Mouse (Mus musculus): ENCODE data around the gene Atp6v0a4. TPM values are rescaled to one million over a fixed set of nuclear protein-coding genes. Genes with fewer than 3 reads are reported as not detected.

The Atp6v0a4 gene
- polyA plus RNA-seq (2016; fragmentation: Nextera tagmentation; extraction: Ambion mirVana) = 0.10 TPM in 1 of 2 replicates, not detected in the other

DNA sequence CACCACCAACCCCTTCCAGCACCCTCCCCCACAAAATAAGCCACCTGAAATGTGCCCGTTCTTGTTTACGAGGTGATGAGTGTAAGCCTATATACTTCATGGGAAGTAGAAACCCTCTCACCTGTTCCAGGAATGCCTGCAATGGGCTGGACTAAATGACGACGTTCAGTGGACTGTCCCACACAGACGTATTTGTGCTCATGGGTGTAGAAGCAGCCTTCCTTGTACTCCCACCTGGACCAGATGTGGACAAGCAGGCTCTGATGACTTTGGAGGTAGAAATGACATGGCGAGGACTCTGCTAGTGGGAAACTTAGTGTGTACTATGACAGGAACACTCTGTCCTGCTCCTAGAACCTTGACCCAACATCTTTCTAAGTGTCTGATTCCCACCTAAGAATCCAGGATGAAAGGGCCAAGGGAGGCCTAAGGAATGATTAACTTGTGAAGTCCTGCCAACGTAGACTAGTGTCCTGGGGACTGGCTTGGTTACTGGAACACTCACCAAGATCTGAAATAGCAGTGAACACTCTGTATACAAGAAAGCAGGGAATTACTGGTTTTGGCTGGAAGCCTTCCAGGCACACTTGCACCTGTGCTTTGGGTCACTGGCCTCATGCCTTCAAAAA lies at the start of gene Atp6v0a4:
TSS of gene Atp6v0a4 (minus strand) at position 380 of the 629 bp plus-strand sequence.
- Histone ChIP-seq H3K27ac (no peak within 1 kb of the TSS), H3K36me3 (peaks cover 8% of the 10 kb centered on the region; the same call in 1 of the 2 replicates), H3K4me2 (no peak within 1 kb of the TSS), H3K4me3 (no peak within 1 kb of the TSS), H3K4me1 (0 out of 2 replicates have a peak, but pooled peaks cover 11% of the 10 kb centered on the region), H3K27me3 (replicated peaks) (no peaks in the 10 kb centered on the region), H3K9ac (no peak within 1 kb of the TSS), H3K9me3 (replicated peaks) (no peaks in the 10 kb centered on the region)
- ATAC-seq = no peak
- WGBS (ENCODE audit: insufficient replicate concordance) = 75% methylated on average over 7 of the region's 7 CpGs

DNA sequence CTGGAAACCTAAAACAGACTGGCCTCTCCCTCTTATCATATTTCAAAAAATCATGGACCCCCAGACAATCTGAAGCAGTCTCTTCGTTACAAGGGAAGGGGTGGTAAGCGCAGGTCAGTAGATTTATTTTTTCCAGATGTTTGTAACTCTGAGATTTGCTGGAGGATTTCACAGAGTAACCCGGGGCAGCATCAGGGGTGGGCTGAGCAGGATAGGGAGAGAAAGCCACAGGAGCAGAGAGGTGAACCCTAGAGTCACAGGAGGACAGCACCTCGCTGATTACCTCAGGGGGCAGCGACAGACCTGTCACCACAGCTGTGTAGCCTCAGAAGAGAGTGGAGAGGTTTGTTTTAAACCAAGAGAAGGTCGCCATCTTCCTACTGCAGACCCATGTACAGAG lies 41.0 kb upstream of the Atp6v0a4 start:
- H3K9me3 ChIP-seq (replicated peaks) = no peaks in the 10 kb centered on the region
- H3K27me3 ChIP-seq (replicated peaks) = no peaks in the 10 kb centered on the region
- ATAC-seq = no peak
- H3K4me1 ChIP-seq = no peaks in the 10 kb centered on the region
- H3K36me3 ChIP-seq = peaks cover 5% of the 10 kb centered on the region; the same call in 1 of the 2 replicates
- H3K4me2 ChIP-seq = no peak overlapping the region
- H3K27ac ChIP-seq = no peak overlapping the region
- H3K9ac ChIP-seq = no peak overlapping the region
- WGBS (ENCODE audit: insufficient replicate concordance) = 68% methylated on average over 6 of the region's 6 CpGs
- H3K4me3 ChIP-seq = no peak overlapping the region

DNA sequence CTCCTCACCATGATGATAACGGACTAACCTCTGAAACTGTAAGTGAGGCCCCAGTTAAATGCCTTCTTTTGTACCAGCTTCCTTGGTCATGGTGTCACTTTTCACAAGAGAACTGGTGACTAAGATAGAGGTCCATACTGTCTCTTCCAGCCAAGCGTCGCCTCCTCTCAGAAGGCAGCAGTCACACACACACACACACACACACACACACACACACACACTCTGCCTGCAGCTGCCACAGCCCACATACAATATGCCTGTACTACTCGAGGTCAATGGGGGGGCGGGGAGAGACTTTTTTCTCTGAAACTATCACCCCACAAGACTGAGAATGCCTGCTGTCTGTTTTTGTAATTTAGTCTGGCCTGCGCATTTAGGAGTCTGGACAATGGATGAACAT lies 40.3 kb upstream of the Atp6v0a4 start:
- no peaks in the 10 kb centered on the region for H3K9me3 ChIP-seq (replicated peaks)
- H3K9ac ChIP-seq = no peak overlapping the region
- WGBS (ENCODE audit: insufficient replicate concordance) = 69% methylated on average over 6 of the region's 6 CpGs
- H3K36me3 ChIP-seq = peaks cover 5% of the 10 kb centered on the region; the same call in 1 of the 2 replicates
- H3K4me1 ChIP-seq = no peaks in the 10 kb centered on the region
- H3K4me3 ChIP-seq = no peak overlapping the region
- H3K27me3 ChIP-seq (replicated peaks) = no peaks in the 10 kb centered on the region
- no peak for ATAC-seq
- no peak overlapping the region for H3K4me2 ChIP-seq
- no peak overlapping the region for H3K27ac ChIP-seq

DNA sequence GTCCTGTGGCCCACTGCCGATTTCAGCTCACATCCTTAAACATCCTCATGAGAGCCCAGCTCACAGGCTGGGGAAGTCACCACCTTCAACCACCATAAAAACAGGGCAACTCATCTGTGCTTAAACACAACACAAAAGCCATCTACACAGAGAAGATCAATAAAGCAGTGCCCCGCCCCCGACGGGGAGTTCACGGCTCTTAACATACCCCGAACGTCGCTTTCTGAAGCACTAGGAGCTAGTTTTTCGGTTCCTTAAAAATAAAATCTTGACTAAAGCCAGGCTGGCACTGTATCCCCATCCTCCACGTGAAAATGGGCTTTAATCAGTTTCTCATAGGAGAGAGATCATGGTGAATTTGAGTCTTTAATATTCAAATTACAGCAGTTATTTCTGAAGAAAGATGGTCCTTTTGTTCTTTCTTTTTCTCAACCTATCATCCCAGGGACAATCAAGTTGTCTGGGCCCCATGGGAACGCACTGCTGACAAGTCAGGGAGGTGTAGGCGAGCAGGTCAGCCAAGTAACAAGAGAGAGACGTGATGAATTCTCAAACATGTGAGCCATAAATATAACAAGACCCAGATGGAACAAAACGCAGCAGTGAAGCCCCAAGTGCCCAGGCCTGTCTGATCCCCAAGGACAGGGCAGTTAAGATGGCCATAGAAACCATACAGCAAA lies 38.6 kb upstream of the Atp6v0a4 start:
- 70% methylated on average over 14 of the region's 14 CpGs for WGBS (ENCODE audit: insufficient replicate concordance)
- Histone ChIP-seq H3K9ac (no peak overlapping the region), H3K4me2 (no peak overlapping the region), H3K9me3 (replicated peaks) (no peaks in the 10 kb centered on the region), H3K27ac (no peak overlapping the region), H3K27me3 (replicated peaks) (no peaks in the 10 kb centered on the region), H3K4me3 (no peak overlapping the region), H3K4me1 (no peaks in the 10 kb centered on the region), H3K36me3 (peaks cover 3% of the 10 kb centered on the region; the same call in 1 of the 2 replicates)
- no peak for ATAC-seq

DNA sequence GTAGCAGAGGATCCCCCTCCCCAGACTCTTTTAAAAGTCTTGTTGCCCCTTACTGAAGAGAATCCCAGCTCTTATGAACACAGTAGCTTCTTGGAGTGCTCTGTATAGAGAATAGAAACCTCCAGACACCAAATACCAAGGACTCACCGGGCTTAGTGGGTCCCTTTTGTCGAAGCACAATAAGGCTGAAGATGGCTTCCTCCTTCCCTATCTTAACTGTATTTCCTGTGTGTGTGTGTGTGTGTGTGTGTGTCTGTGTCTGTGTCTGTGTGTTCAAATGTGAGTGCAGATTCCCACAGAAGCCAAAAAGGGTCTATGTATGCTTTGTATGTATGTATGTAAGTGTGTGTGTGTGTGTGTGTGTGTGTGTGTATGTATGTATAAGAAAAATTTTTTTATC lies 36.2 kb upstream of the Atp6v0a4 start:
- Histone ChIP-seq H3K9me3 (replicated peaks) (no peaks in the 10 kb centered on the region), H3K27me3 (replicated peaks) (no peaks in the 10 kb centered on the region), H3K4me2 (no peak overlapping the region), H3K27ac (no peak overlapping the region), H3K9ac (no peak overlapping the region), H3K36me3 (no peaks in the 10 kb centered on the region), H3K4me1 (no peaks in the 10 kb centered on the region), H3K4me3 (no peak overlapping the region)
- 43% methylated on average over 2 of the region's 2 CpGs for WGBS (ENCODE audit: insufficient replicate concordance)
- ATAC-seq = no peak

DNA sequence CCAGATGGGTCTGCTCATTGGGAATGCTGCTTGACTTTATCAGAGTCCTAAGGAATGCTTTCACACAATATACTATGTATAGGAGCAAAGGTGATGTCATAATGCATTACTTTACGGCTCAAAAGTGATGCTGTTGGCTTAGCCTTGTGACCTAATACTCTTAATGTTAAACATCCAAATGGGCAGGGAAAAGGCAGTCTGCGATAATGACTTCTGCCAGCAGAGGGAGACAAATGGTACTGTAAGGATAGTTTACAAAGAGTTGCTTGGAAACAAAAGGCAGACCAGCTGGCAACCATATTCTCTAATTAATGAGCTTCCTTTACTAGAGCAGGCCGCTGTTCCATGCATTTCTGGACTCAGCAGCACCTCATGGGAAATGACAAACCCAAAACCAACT lies 35.7 kb upstream of the Atp6v0a4 start:
- Histone ChIP-seq H3K4me3 (no peak overlapping the region), H3K36me3 (no peaks in the 10 kb centered on the region), H3K27me3 (replicated peaks) (no peaks in the 10 kb centered on the region), H3K9ac (no peak overlapping the region), H3K9me3 (replicated peaks) (no peaks in the 10 kb centered on the region), H3K27ac (no peak overlapping the region), H3K4me2 (no peak overlapping the region), H3K4me1 (no peaks in the 10 kb centered on the region)
- WGBS (ENCODE audit: insufficient replicate concordance) = 15% methylated on average over 3 of the region's 3 CpGs
- ATAC-seq = no peak

DNA sequence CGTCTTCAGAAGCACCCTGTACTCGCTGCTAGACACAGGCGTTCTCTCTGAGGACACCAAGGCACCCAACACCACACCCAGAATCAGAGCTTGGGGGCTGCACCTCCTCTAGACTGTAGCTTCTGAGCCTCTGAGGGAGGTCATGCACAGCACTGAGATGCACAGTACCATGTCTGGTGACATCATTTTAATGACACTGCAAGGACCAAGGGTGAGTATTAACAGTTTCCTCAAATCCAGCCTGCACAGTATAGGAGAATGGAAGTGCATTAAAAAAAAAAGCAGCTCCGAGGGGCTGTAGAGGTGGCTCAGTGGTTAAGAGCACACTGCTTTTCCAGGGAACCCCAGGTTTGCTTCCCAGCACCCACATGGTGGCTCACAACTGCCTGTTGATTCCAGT lies 35.2 kb upstream of the Atp6v0a4 start:
- Histone ChIP-seq H3K4me2 (no peak overlapping the region), H3K36me3 (no peaks in the 10 kb centered on the region), H3K4me1 (no peaks in the 10 kb centered on the region), H3K4me3 (no peak overlapping the region), H3K9me3 (replicated peaks) (no peaks in the 10 kb centered on the region), H3K9ac (no peak overlapping the region), H3K27ac (no peak overlapping the region), H3K27me3 (replicated peaks) (no peaks in the 10 kb centered on the region)
- no peak for ATAC-seq
- whole genome bisulfite sequencing (ENCODE audit: insufficient replicate concordance) = 79% methylated on average over 4 of the region's 4 CpGs

DNA sequence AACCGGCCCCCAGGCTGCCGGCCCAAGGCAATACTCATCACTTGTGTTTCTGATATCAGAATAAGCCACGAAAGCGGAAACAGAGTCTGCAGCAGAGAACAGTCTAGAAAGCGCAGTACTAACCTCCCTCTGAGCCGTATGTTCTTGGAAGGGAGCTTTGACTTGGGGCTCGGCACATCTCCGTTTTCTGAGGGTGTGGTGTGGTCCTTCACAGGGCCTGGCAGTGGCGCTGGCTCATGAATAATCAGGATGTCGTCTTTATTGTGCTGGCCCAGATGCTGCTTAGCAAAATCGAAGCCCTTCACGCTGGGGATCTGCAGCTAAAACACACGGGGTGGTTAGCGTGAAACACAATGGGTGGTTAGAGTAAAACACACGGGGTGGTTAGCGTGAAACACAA lies 33.5 kb upstream of the Atp6v0a4 start:
- WGBS (ENCODE audit: insufficient replicate concordance) = 84% methylated on average over 16 of the region's 16 CpGs

DNA sequence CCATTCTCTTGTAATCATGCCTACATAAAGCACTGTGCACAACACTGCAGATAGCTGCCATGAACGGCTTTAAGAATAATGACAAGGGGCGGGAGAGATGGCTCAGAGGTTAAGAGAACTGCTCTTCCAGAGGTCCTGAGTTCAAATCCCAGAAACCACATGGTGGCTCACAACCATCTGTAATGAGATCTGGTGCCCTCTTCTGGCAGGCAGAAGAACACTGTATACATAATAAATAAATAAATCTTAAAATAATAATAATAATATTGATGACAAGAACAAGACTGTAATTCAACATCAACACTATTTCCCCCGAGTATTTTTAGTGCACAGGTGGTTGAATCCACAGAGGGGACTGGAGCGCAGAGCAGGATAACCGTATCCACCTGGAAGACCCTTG lies 31.8 kb upstream of the Atp6v0a4 start:
- 76% methylated on average over 5 of the region's 5 CpGs for WGBS (ENCODE audit: insufficient replicate concordance)
- H3K4me2 ChIP-seq = no peak overlapping the region

More for the DNA sequence above, 33.5 kb upstream of the Atp6v0a4 start:
- ATAC-seq = no peak
- H3K9me3 ChIP-seq (replicated peaks) = no peaks in the 10 kb centered on the region
- no peak overlapping the region for H3K27ac ChIP-seq
- no peak overlapping the region for H3K9ac ChIP-seq
- H3K4me2 ChIP-seq = no peak overlapping the region
- H3K4me3 ChIP-seq = no peak overlapping the region
- H3K4me1 ChIP-seq = peaks cover under 1% of the 10 kb centered on the region; the same call in 1 of the 2 replicates
- H3K27me3 ChIP-seq (replicated peaks) = no peaks in the 10 kb centered on the region
- H3K36me3 ChIP-seq = no peaks in the 10 kb centered on the region

DNA sequence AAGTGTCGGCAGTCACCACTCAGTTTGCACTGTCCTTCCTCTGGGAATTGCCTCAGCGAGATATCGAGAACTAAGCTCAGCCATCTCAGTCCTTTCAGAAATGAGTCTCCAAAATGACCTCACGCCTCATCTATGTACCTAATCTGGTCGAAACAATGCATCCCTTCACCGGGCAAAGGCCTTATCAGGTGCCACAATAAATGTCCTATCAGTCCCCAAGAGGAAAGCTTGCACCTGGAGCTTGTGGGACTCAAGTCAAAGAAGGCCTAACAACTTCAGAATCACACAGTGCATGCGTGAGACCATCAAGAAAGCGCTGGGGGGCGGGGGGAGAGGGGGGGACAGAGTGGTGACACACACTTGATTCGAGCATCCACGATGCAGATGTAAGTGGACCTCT lies 27.9 kb upstream of the Atp6v0a4 start:
- 47% methylated on average over 11 of the region's 11 CpGs for WGBS (ENCODE audit: insufficient replicate concordance)
- H3K27me3 ChIP-seq (replicated peaks) = no peaks in the 10 kb centered on the region
- H3K27ac ChIP-seq = no peak overlapping the region
- no peak overlapping the region for H3K4me3 ChIP-seq
- H3K9me3 ChIP-seq (replicated peaks) = no peaks in the 10 kb centered on the region
- peaks cover 10% of the 10 kb centered on the region for H3K4me1 ChIP-seq
- H3K36me3 ChIP-seq = no peaks in the 10 kb centered on the region
- H3K9ac ChIP-seq = no peak overlapping the region
- peak; percentile 52; the same call in 1 of the 2 replicates for ATAC-seq
- H3K4me2 ChIP-seq = no peak overlapping the region

More for the DNA sequence above, 31.8 kb upstream of the Atp6v0a4 start:
- Histone ChIP-seq H3K36me3 (no peaks in the 10 kb centered on the region), H3K4me3 (no peak overlapping the region), H3K27ac (no peak overlapping the region), H3K9ac (no peak overlapping the region), H3K9me3 (replicated peaks) (no peaks in the 10 kb centered on the region), H3K27me3 (replicated peaks) (no peaks in the 10 kb centered on the region), H3K4me1 (peaks cover 10% of the 10 kb centered on the region)
- no peak for ATAC-seq

DNA sequence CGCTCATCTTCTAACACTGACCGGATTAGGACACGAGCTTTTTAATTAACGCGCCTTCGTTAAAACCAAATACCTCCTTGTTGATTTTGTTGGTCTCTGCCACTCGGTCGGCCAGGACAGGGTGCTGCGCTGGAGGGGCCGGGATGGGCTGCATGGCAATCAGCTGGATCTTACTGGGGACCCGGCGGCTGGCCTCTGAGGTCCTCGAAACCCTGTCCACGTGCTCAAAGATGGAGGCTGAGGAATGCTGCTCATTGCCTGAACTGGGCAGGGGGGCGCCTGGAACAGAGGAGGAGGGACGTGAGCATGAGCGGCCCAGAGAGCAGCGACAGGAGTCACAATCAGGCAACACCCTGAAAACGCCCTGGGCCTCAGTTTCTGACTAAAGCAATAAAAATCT lies 25.1 kb upstream of the Atp6v0a4 start:
- 82% methylated on average over 19 of the region's 19 CpGs for WGBS (ENCODE audit: insufficient replicate concordance)
- no peaks in the 10 kb centered on the region for H3K27me3 ChIP-seq (replicated peaks)
- no peaks in the 10 kb centered on the region for H3K9me3 ChIP-seq (replicated peaks)
- no peak overlapping the region for H3K27ac ChIP-seq
- no peak overlapping the region for H3K9ac ChIP-seq
- H3K4me2 ChIP-seq = no peak overlapping the region
- no peaks in the 10 kb centered on the region for H3K36me3 ChIP-seq
- H3K4me1 ChIP-seq = peaks cover 10% of the 10 kb centered on the region
- H3K4me3 ChIP-seq = no peak overlapping the region
- no peak for ATAC-seq

DNA sequence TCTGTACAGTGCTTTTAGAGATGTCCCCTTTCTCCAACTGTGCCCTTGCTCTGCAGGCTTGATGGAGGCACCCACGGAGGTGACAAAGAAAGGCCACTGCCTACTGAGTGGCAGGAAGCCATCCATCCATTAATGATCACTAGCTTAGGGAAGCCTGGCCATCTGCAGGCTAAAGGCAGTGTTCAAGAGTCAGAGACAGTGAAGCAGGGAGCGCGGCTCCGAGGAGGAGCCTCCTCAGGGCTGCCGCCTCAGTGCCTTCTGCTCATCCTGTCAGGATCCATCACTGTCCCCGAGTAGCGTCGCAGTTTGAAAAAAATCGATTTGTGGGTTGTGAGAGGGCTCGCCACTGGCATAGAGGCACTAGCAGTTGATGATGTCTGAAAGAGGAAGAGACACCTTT lies 24.2 kb upstream of the Atp6v0a4 start:
- Histone ChIP-seq H3K4me3 (no peak overlapping the region), H3K9ac (no peak overlapping the region), H3K4me2 (no peak overlapping the region), H3K9me3 (replicated peaks) (no peaks in the 10 kb centered on the region), H3K27me3 (replicated peaks) (no peaks in the 10 kb centered on the region), H3K27ac (no peak overlapping the region), H3K36me3 (no peaks in the 10 kb centered on the region), H3K4me1 (peaks cover 10% of the 10 kb centered on the region)
- no peak for ATAC-seq
- WGBS (ENCODE audit: insufficient replicate concordance) = 77% methylated on average over 10 of the region's 10 CpGs
